Mouse (Mus musculus) adrenal gland, adult (tissue): ENCODE measurements around the gene Mut.
A peak's percentile ranks its signal among the peaks of the same experiment; 100 is the strongest.

Experiments used
- DNase-seq, 2 experiments: peaks; one replicate each; pipeline ENCODE4 v3.0.0; 2022 to 2023; ENCODE audit warnings: low spot score in 1 of 2; ENCODE audit not compliant: inconsistent age in 2 of 2

Mut gene

GRCm38 (mm10) chr17:40934420-40935231 is at the start of gene Mut, which contains the start of gene Cenpq:
Gene Mut (plus strand): TSS chr17:40934685.
Gene Cenpq (minus strand): TSS chr17:40935047.
- DNase-seq = peak; percentile 98 to 99

GRCm38 (mm10) chr17:40885155-40885554 is 49.3 kb upstream of the Mut start:
- DNase-seq = no peak

- DNase-seq = no peak
These were observed 46.5 kb upstream of the Mut start for GRCm38 (mm10) chr17:40887849-40888536.

- DNase-seq = peak in 1 of 2 experiments; percentile 45
These were observed 37.6 kb upstream of the Mut start for GRCm38 (mm10) chr17:40896863-40897262.

- DNase-seq = no peak
These were observed 34.6 kb upstream of the Mut start for GRCm38 (mm10) chr17:40899783-40900363.

GRCm38 (mm10) chr17:40903345-40903744 is 31.1 kb upstream of the Mut start:
- no peak for DNase-seq

GRCm38 (mm10) chr17:40904056-40904597 is 30.4 kb upstream of the Mut start:
- peak in 1 of 2 experiments; percentile 22 for DNase-seq

GRCm38 (mm10) chr17:40904721-40905154 is 29.7 kb upstream of the Mut start:
- peak; percentile 4 to 18 for DNase-seq

- DNase-seq = no peak
These were observed 20.2 kb upstream of the Mut start, which contains the start of gene Glyatl3 for GRCm38 (mm10) chr17:40914250-40914649. Gene Glyatl3 (minus strand): TSS chr17:40914350.

GRCm38 (mm10) chr17:40915499-40915898 is 19.0 kb upstream of the Mut start:
- DNase-seq = no peak

GRCm38 (mm10) chr17:40933985-40934384 is 500 bp upstream of the Mut start:
- DNase-seq = no peak

- DNase-seq = peak; percentile 76 to 85
These were observed 14.0 kb downstream of the Mut start for GRCm38 (mm10) chr17:40948518-40948917.

- peak in 1 of 2 experiments; percentile 39 for DNase-seq
These were observed 43.4 kb downstream of the Mut start for GRCm38 (mm10) chr17:40977914-40978313.

GRCm38 (mm10) chr17:40992102-40992501 is 57.6 kb downstream of the Mut start:
- DNase-seq = no peak
